Mouse (Mus musculus) intestine, postnatal 0 days (tissue): ENCODE measurements around the gene Shb. TPM values are rescaled to one million over a fixed set of nuclear protein-coding genes. Genes with fewer than 3 reads are reported as not detected.
A peak's percentile ranks its signal among the peaks of the same experiment; 100 is the strongest.

Experiments used
- ATAC-seq: fragments of 200-750 bp; cut with Nextera tagmentation; 2 replicates; pipeline ENCODE4 v1.8.0; 2017; ENCODE audit warnings: mild to moderate bottlenecking, moderate TSS enrichment, moderate library complexity
- H3K27ac ChIP-seq: fragments of 300-500 bp; sonication (generic); 2 replicates; pipeline ENCODE4 v1.5.1; 2014; ENCODE audit warnings: mild to moderate bottlenecking, low read depth, low read length, moderate library complexity
- H3K27me3 ChIP-seq: fragments of 300-500 bp; sonication (generic); replicated peaks from 2 replicates; pipeline ENCODE4 v1.6.1; 2014; ENCODE audit warnings: low read length, mixed read lengths; ENCODE audit not compliant: control insufficient read depth, insufficient read depth
- H3K36me3 ChIP-seq: fragments of 300-500 bp; sonication (generic); 2 replicates; pipeline ENCODE4 v1.6.1; 2014; ENCODE audit warnings: mild to moderate bottlenecking, moderate library complexity; ENCODE audit not compliant: control insufficient read depth, insufficient read depth
- H3K4me1 ChIP-seq: fragments of 300-500 bp; sonication (generic); replicated peaks from 2 replicates; pipeline ENCODE4 v1.6.1; 2014; ENCODE audit warnings: antibody characterized with exemption, low read length, mixed read lengths; ENCODE audit not compliant: control insufficient read depth, insufficient read depth
- H3K4me2 ChIP-seq: fragments of 300-500 bp; sonication (generic); replicated peaks from 2 replicates; pipeline ENCODE4 v1.6.1; 2014; ENCODE audit warnings: low read depth, mild to moderate bottlenecking, moderate library complexity
- H3K4me3 ChIP-seq: fragments of 300-500 bp; sonication (generic); 2 replicates; pipeline ENCODE4 v1.5.1; 2014; ENCODE audit warnings: low read depth, low read length
- H3K9ac ChIP-seq: fragments of 300-500 bp; sonication (generic); 2 replicates; pipeline ENCODE4 v1.6.1; 2014; ENCODE audit warnings: mild to moderate bottlenecking, low read depth, low read length
- H3K9me3 ChIP-seq: fragments of 300-500 bp; sonication (generic); 2 replicates; pipeline ENCODE4 v1.6.1; 2016; ENCODE audit warnings: mixed run types; ENCODE audit not compliant: control insufficient read depth
- CTCF ChIP-seq: sonication (generic); IDR thresholded peaks from 2 replicates; pipeline ENCODE4 v1.5.1; 2016; ENCODE audit warnings: low read depth, mild to moderate bottlenecking, control low read depth, antibody characterized with exemption, moderate library complexity
- WGBS: fragments of 180-500 bp; shearing (Covaris S2); extraction: QIAGEN DNeasy Blood & Tissue Kit; methylation state at CpG from one replicate; pipeline ENCODE4 v1.1.7; 2014; 5-methylcytosine and 5-hydroxymethylcytosine counted together
- polyA plus RNA-seq: library from polyadenylated mRNA; unstranded; fragments of >200 nt; fragmentation: Nextera tagmentation; extraction: Ambion mirVana; gene quantifications from 2 replicates; pipeline ENCODE4 v1.2.1, GENCODE M21; 2015

Shb gene
- polyA plus RNA-seq, 1 experiment from 2014 or later = 7.2 TPM

DNA sequence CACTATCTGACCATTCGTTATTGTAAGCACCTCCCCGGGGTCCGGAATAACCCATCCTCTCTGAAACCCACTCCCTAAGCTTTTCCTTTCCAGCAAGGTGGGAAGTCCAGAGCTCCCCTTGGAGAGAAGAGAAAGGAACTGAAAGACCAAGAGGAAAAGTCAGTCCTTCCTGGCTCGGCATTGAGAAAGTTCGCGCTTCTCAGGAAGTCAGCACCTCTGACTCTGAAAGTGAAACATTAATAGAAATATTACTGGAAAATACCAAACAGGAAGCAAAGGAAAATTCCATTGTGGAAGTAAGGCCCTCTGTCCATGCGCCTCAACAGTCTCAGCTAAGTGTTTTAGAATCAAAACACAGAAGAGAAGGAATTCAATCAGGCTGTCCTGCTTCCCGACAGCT lies 11.9 kb downstream of the Shb start:
- Histone ChIP-seq H3K4me2 (peak overlapping the region; percentile 41; the same call in 1 of the 2 replicates), H3K9me3 (no peaks in the 10 kb centered on the region), H3K27ac (peak overlapping the region; percentile 55), H3K27me3 (no peaks in the 10 kb centered on the region), H3K9ac (no peak overlapping the region), H3K4me3 (no peak overlapping the region), H3K36me3 (no peaks in the 10 kb centered on the region; the same call in 1 of the 2 replicates), H3K4me1 (peaks cover 20% of the 10 kb centered on the region)
- no peak for ATAC-seq
- WGBS = 35% methylated on average over 8 of the region's 8 CpGs
- TF ChIP-seq CTCF = no peak

DNA sequence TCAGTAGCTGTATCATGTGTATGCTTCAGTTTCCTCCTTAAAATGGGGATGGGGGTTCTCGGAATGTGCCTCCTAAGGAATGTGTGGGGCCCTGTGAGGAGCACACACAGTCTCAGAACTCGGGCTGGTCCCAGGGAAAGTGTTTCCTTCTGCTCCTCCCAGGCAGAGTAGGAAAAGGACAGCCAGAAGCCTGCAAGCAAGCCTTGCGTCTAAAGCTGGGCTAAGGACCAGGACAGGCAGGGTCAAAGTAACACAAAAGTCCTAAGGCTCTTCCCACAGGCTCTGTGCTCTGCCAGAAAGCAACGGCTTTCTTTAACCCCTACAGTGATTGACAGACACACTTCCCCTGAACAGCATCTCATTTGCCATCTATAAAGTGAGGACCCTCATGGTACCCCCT lies 14.9 kb downstream of the Shb start:
- WGBS = 30% methylated on average over 4 of the region's 4 CpGs
- no peak overlapping the region for H3K4me3 ChIP-seq
- ATAC-seq = no peak
- no peaks in the 10 kb centered on the region for H3K27me3 ChIP-seq
- no peak overlapping the region for H3K9ac ChIP-seq
- TF ChIP-seq CTCF = no peak
- H3K4me1 ChIP-seq = peaks cover 36% of the 10 kb centered on the region
- no peaks in the 10 kb centered on the region for H3K9me3 ChIP-seq
- H3K4me2 ChIP-seq = no peak overlapping the region
- H3K27ac ChIP-seq = no peak overlapping the region
- H3K36me3 ChIP-seq = no peaks in the 10 kb centered on the region

- no peak overlapping the region for H3K4me2 ChIP-seq
- no peaks in the 10 kb centered on the region for H3K36me3 ChIP-seq
- no peak overlapping the region for H3K4me3 ChIP-seq
- no peaks in the 10 kb centered on the region for H3K9me3 ChIP-seq
- no peak for TF ChIP-seq CTCF
- ATAC-seq = no peak
- no peak overlapping the region for H3K27ac ChIP-seq
- H3K27me3 ChIP-seq = no peaks in the 10 kb centered on the region
- WGBS = 73% methylated on average over 4 of the region's 4 CpGs
- peaks cover 23% of the 10 kb centered on the region; the same call in 1 of the 2 replicates for H3K4me1 ChIP-seq
- H3K9ac ChIP-seq = no peak overlapping the region
Observed at GRCm38 (mm10) chr4:45515894-45516293, 16.4 kb downstream of the Shb start.

- Histone ChIP-seq H3K9ac (no peak overlapping the region), H3K27ac (no peak overlapping the region), H3K27me3 (no peaks in the 10 kb centered on the region), H3K36me3 (no peaks in the 10 kb centered on the region), H3K4me2 (peak overlapping the region; percentile 30; the same call in 1 of the 2 replicates), H3K4me1 (peaks cover 25% of the 10 kb centered on the region), H3K9me3 (no peaks in the 10 kb centered on the region), H3K4me3 (no peak overlapping the region)
- no peak for TF ChIP-seq CTCF
- ATAC-seq = no peak
- WGBS = 32% methylated on average over 7 of the region's 7 CpGs
Observed at GRCm38 (mm10) chr4:45514406-45514805, 17.9 kb downstream of the Shb start.

- Histone ChIP-seq H3K4me1 (peaks cover 26% of the 10 kb centered on the region), H3K4me2 (peak overlapping the region; percentile 30), H3K36me3 (no peaks in the 10 kb centered on the region), H3K4me3 (no peak overlapping the region), H3K9me3 (no peaks in the 10 kb centered on the region), H3K27ac (peak overlapping the region; percentile 64; the same call in 1 of the 2 replicates), H3K9ac (no peak overlapping the region), H3K27me3 (no peaks in the 10 kb centered on the region)
- no peak for TF ChIP-seq CTCF
- 1% methylated on average over 10 of the region's 10 CpGs for WGBS
- ATAC-seq = peak; percentile 72
Observed at GRCm38 (mm10) chr4:45513791-45514293, 18.4 kb downstream of the Shb start.

DNA sequence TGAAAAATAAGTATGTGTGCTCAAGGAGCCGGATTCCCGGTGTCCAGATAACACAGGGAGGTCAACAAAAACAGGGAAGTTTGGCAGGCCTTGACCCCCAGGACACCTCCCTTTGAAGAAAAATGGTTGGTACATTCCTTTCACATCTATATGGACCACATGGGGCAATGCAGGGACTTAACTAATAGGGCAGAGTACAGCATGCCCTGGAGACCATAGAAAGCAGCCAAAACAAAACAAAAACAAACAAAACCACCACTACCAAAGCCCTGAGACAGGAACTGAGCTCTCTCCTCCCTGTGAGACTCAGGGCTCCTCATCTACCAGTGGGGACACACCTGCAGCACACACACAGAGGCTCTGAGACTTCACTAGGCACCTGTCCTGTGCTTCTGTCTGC lies 18.9 kb downstream of the Shb start:
- ATAC-seq = peak; percentile 18
- Histone ChIP-seq H3K9ac (no peak overlapping the region), H3K4me3 (no peak overlapping the region)

DNA sequence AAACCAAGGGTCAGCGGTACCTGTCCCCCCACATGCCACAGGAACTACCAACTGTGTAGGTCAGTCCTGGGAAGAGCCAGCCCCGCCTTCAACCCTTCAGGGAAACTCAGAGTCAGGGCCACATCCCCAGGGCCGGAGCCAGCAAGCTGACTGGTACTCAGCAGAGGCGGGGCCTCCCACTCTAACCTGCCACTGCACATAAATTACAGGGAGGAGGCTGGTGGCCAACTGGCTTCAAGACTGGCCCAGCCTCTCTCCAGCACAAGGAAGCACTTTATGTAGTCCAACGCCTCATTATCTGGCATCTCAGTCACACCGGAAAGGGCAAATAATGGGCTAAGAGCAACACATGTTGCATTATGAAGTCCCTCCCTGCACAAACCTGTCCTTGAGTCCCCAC lies 22.1 kb downstream of the Shb start:
- peak; percentile 58 for ATAC-seq
- H3K4me2 ChIP-seq = no peak overlapping the region
- 33% methylated on average over 6 of the region's 6 CpGs for WGBS
- H3K4me3 ChIP-seq = no peak overlapping the region
- no peaks in the 10 kb centered on the region for H3K9me3 ChIP-seq
- TF ChIP-seq CTCF = no peak
- no peaks in the 10 kb centered on the region for H3K36me3 ChIP-seq
- peaks cover 42% of the 10 kb centered on the region for H3K4me1 ChIP-seq
- peak overlapping the region; percentile 41; the same call in 1 of the 2 replicates for H3K27ac ChIP-seq
- H3K9ac ChIP-seq = no peak overlapping the region
- H3K27me3 ChIP-seq = no peaks in the 10 kb centered on the region

More for the DNA sequence above, 18.9 kb downstream of the Shb start:
- 42% methylated on average over 2 of the region's 2 CpGs for WGBS
- peak overlapping the region; percentile 64; the same call in 1 of the 2 replicates for H3K27ac ChIP-seq
- peak overlapping the region; percentile 30 for H3K4me2 ChIP-seq
- H3K36me3 ChIP-seq = no peaks in the 10 kb centered on the region
- H3K4me1 ChIP-seq = peaks cover 31% of the 10 kb centered on the region
- no peaks in the 10 kb centered on the region for H3K27me3 ChIP-seq
- H3K9me3 ChIP-seq = no peaks in the 10 kb centered on the region
- no peak for TF ChIP-seq CTCF
